Mouse (Mus musculus): ENCODE measurements around the gene Hist1h2br. TPM values are rescaled to one million over a fixed set of nuclear protein-coding genes. Genes with fewer than 3 reads are reported as not detected.
"Not testable (repeated sequence)": the region's sequence is repeated elsewhere in the genome, so short reads cannot be mapped to it uniquely, and the experiment has no call there.

Gene Hist1h2br
- polyA plus RNA-seq, 1 experiment = 27.4 TPM

DNA sequence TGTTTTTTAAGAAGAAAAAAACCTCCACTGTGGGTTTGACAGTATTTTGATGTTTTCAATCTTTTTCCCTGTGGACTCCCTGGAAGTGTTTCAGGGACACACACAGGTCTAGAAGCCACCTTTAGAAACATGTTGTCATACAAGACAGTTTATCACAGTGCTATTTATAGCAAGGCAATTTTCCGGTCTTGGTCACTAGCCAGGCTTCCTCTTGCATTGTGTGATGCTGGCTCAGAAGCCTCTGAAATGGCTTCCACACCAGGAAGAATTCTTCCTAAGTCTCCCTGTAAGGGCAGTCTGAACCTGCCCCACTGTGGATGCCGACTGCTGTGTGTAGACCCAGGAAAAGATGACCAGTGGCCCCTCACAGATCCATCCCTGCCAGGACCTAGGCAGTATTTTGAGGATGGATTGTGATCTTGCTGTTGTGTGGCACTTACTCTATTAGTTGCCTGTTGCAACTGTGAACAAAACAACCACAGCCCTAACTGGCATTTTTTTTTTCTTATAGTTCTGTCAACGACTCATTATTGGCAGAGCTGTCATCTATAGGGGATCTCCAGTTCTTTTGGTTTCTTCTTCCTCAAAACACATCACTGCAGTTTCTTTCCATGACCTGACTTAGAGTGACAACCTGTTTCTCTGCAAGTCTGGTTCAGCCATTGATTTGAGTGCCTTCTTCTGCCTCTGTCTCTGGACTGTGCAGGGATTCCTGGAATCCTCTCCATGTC, 18.8 kb downstream of the Hist1h2br start:
- 31% methylated on average over 3 of the region's 3 CpGs for WGBS
- H3K4me3 ChIP-seq (ENCODE audit: low read depth, low read length) = no peak overlapping the region
- TF ChIP-seq CTCF (IDR thresholded peaks at IDR 0.05; ENCODE audit: extremely low read depth, insufficient read length, insufficient replicate concordance, low read depth, low read length) = no peak
- TF ChIP-seq POLR2A (IDR thresholded peaks at IDR 0.05; ENCODE audit: low read depth, low read length) = no peak
- H3K36me3 ChIP-seq (ENCODE audit: control insufficient read depth, insufficient read depth, low read length) = no peaks in the 10 kb centered on the region
- H3K27me3 ChIP-seq (ENCODE audit: control insufficient read depth, insufficient read depth, low read length) = no peaks in the 10 kb centered on the region
- H3K27ac ChIP-seq (ENCODE audit: insufficient read depth, low read depth, low read length) = no peak overlapping the region
- H3K4me1 ChIP-seq (ENCODE audit: control insufficient read depth, insufficient read depth, insufficient read length, low read length) = no peaks in the 10 kb centered on the region

DNA sequence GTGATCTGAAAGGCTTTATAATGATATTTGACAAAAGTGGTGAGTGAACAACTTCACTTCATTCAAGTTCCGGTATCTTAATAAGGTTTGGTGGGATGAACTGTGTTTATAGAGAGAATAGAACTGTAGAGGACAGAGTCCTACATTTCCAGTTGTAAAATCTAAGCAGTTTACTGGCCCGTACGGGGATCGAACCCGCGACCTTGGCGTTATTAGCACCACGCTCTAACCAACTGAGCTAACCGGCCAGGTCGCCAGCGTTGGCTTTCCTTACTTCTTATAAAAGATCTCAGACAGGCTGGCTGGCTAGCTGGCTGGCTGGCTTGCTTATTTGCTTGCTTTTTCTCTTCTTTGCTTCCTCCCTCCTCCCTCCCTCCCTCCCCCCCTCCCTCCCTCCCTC, 21.6 kb downstream of the Hist1h2br start:
- Histone ChIP-seq H3K27me3 (ENCODE audit: control insufficient read depth, insufficient read depth, low read length) (no peaks in the 10 kb centered on the region), H3K4me3 (ENCODE audit: low read depth, low read length) (peak overlapping the region; percentile 26; the same call in 1 of the 2 replicates), H3K4me1 (ENCODE audit: control insufficient read depth, insufficient read depth, insufficient read length, low read length) (no peaks in the 10 kb centered on the region), H3K27ac (ENCODE audit: insufficient read depth, low read depth, low read length) (no peak overlapping the region), H3K36me3 (ENCODE audit: control insufficient read depth, insufficient read depth, low read length) (no peaks in the 10 kb centered on the region)
- WGBS = 2% methylated on average over 11 of the region's 11 CpGs
- TF ChIP-seq POLR2A (IDR thresholded peaks at IDR 0.05; ENCODE audit: low read depth, low read length) = no peak
- no peak for TF ChIP-seq CTCF (IDR thresholded peaks at IDR 0.05; ENCODE audit: extremely low read depth, insufficient read length, insufficient replicate concordance, low read depth, low read length)

DNA sequence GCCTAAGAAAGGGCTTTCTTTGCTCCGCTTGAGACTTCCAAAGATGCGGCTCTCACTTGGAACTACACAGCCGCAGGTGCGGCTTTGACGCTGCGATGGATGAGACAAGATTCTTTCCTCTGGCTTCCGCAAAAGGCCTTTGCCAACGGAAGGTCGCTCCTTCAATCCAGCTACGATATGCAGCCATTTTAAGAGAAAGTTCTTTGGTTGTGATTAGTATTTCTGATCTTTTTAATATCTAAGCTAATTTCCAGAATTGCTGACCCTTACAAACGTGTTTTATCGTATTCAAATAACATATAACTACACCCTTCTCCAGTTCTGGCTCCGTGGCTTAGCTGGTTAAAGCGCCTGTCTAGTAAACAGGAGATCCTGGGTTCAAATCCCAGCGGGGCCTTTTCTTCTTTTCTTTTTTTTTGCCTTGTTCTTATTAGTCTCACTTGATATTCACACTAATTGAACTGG, 22.2 kb downstream of the Hist1h2br start:
- no peaks in the 10 kb centered on the region for H3K27me3 ChIP-seq (ENCODE audit: control insufficient read depth, insufficient read depth, low read length)
- H3K36me3 ChIP-seq (ENCODE audit: control insufficient read depth, insufficient read depth, low read length) = no peaks in the 10 kb centered on the region
- peak overlapping the region; percentile 59 for H3K4me3 ChIP-seq (ENCODE audit: low read depth, low read length)
- 6% methylated on average over 15 of the region's 15 CpGs for WGBS
- H3K27ac ChIP-seq (ENCODE audit: insufficient read depth, low read depth, low read length) = no peak overlapping the region
- TF ChIP-seq CTCF (IDR thresholded peaks at IDR 0.05; ENCODE audit: extremely low read depth, insufficient read length, insufficient replicate concordance, low read depth, low read length) = no peak
- TF ChIP-seq POLR2A (IDR thresholded peaks at IDR 0.05; ENCODE audit: low read depth, low read length) = no peak
- no peaks in the 10 kb centered on the region for H3K4me1 ChIP-seq (ENCODE audit: control insufficient read depth, insufficient read depth, insufficient read length, low read length)

DNA sequence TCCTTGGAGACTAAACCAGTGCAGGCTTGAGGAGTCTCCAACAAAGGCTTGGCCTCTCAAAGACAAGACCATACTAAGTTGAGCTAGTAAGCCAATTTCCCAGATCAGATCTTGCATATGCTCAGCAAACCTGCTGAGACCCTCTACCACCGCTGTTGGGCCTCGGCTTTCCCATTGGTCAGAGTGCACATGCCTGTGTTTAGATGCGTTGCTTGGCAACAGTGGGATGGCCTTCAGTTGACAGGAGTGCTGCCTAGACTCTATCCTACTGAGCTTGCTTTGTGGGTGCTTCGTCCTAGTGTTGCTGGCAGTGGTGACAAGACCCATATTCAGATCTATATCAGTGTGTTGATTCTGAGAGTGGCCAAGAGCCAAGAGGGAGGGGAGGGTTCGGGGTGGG, 28.1 kb downstream of the Hist1h2br start:
- Histone ChIP-seq H3K36me3 (ENCODE audit: control insufficient read depth, insufficient read depth, low read length) (no peaks in the 10 kb centered on the region), H3K27me3 (ENCODE audit: control insufficient read depth, insufficient read depth, low read length) (no peaks in the 10 kb centered on the region), H3K4me1 (ENCODE audit: control insufficient read depth, insufficient read depth, insufficient read length, low read length) (no peaks in the 10 kb centered on the region), H3K4me3 (ENCODE audit: low read depth, low read length) (no peak overlapping the region), H3K27ac (ENCODE audit: insufficient read depth, low read depth, low read length) (no peak overlapping the region)
- no peak for TF ChIP-seq CTCF (IDR thresholded peaks at IDR 0.05; ENCODE audit: extremely low read depth, insufficient read length, insufficient replicate concordance, low read depth, low read length)
- TF ChIP-seq POLR2A (IDR thresholded peaks at IDR 0.05; ENCODE audit: low read depth, low read length) = no peak
- WGBS = 44% methylated on average over 5 of the region's 5 CpGs

DNA sequence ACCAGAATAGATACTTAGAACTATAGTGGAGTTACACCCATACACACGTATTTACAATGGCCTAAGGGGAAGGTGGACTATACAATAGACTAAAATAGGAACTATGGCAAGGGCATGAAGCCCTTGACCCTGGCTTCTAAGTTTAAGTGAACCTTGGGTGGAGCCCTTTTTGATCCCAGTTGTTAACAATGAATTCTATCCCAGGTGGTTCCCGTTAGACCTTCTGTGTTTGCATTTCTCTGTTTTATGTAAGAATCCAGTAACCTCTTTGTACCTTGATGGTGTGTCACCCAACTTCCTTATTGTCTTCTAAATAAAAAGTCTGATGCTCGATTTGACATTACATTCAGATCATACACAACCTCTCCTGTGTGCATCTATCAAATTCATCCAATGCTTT, 32.0 kb downstream of the Hist1h2br start:
- not testable (repeated sequence) for H3K4me1 ChIP-seq (ENCODE audit: control insufficient read depth, insufficient read depth, insufficient read length, low read length); H3K27ac ChIP-seq (ENCODE audit: insufficient read depth, low read depth, low read length); H3K4me3 ChIP-seq (ENCODE audit: low read depth, low read length); H3K27me3 ChIP-seq (ENCODE audit: control insufficient read depth, insufficient read depth, low read length); H3K36me3 ChIP-seq (ENCODE audit: control insufficient read depth, insufficient read depth, low read length)
- WGBS = 49% methylated on average over 3 of the region's 3 CpGs

DNA sequence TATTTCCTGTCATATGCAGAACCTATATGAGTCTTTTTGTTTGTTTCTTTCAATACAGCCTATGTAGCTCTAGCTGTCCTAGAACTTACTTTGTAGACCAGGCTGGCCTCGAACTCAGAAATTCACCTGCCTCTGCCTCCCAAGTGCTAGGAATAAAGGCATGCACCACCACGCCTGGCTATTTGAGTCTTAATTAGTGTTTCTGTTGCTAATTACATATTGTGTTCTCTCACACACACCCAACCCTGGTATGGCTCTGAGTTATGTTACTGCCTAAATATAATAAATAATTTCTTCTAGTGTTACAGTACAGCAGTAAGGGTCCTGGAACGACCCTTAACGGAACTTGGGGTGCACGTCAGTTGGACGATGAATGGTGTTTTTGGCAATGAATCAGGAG, 47.2 kb downstream of the Hist1h2br start:
- TF ChIP-seq POLR2A (IDR thresholded peaks at IDR 0.05; ENCODE audit: low read depth, low read length) (no peak), CTCF (IDR thresholded peaks at IDR 0.05; ENCODE audit: extremely low read depth, insufficient read length, insufficient replicate concordance, low read depth, low read length) (no peak)
- H3K36me3 ChIP-seq (ENCODE audit: control insufficient read depth, insufficient read depth, low read length) = no peaks in the 10 kb centered on the region
- no peaks in the 10 kb centered on the region for H3K27me3 ChIP-seq (ENCODE audit: control insufficient read depth, insufficient read depth, low read length)
- H3K27ac ChIP-seq (ENCODE audit: insufficient read depth, low read depth, low read length) = no peak overlapping the region
- H3K4me3 ChIP-seq (ENCODE audit: low read depth, low read length) = no peak overlapping the region
- H3K4me1 ChIP-seq (ENCODE audit: control insufficient read depth, insufficient read depth, insufficient read length, low read length) = no peaks in the 10 kb centered on the region
- WGBS = 85% methylated on average over 6 of the region's 6 CpGs

DNA sequence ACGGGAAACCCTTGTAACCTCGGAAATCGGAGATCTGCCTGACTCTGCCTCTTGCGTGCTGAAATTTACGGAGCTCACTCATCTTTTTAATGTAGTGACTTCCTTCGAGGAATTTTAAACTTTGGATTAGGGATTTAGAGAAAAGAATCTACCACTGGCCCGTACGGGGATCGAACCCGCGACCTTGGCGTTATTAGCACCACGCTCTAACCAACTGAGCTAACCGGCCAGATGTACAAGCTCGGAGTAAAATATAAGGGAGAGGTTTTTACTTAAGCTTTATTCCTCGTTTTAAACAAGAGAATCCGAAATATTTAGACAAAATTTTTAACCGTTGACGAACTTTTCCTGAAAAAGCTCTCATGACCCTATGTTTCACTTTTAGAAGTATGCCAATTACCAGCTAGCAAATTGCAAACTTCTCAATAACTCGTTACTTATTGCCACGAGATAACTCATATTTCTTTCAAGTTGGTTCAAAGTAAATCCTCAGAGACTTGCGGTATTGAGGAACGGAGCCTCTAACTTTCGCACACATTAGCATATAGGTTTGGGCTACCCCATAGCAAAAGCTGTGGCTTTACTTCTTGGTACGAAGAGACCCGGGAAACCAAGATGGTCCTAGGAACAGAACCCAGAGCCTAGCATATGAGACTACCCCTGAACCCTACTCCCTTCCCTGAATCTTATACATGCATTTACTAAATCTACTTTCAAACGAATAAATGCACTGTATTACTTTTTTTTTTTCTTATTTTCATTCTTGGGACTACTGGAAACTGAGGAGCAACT, 48.5 kb downstream of the Hist1h2br start:
- Histone ChIP-seq H3K27ac (ENCODE audit: insufficient read depth, low read depth, low read length) (no peak overlapping the region), H3K4me1 (ENCODE audit: control insufficient read depth, insufficient read depth, insufficient read length, low read length) (no peaks in the 10 kb centered on the region), H3K4me3 (ENCODE audit: low read depth, low read length) (no peak overlapping the region), H3K36me3 (ENCODE audit: control insufficient read depth, insufficient read depth, low read length) (no peaks in the 10 kb centered on the region), H3K27me3 (ENCODE audit: control insufficient read depth, insufficient read depth, low read length) (no peaks in the 10 kb centered on the region)
- 12% methylated on average over 27 of the region's 27 CpGs for WGBS
- TF ChIP-seq POLR2A (IDR thresholded peaks at IDR 0.05; ENCODE audit: low read depth, low read length) (no peak), CTCF (IDR thresholded peaks at IDR 0.05; ENCODE audit: extremely low read depth, insufficient read length, insufficient replicate concordance, low read depth, low read length) (no peak)
